ENCODE assay signal across 37 mouse cellular contexts in the genomic region with DNA sequence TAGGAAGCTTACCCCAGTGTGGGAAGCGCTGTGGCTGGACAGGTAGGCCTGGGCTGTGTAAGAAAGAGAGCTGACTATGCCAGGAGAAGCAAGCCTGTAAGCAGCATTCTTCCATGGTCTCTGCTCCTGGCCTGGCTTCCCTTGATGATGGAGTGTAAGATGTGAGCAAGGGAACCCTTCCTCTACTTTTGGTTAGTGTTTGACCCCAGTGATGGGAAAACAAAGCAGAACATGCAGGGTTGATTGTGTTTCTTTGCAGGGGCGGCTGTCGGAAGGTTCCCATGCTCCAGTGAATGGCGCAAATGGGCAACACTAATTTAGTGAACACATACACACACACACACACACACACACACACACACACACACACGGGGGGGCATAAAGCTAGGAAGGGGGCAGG. TPM values are rescaled to one million over a fixed set of nuclear protein-coding genes. Genes with fewer than 3 reads are reported as not detected.
"Had no signal": no experiment of that assay in that cellular context is flagged by ENCODE, and none has a peak within 500 bp of the region (broad histone marks: within the 10 kb centered on the region; RNA-seq: fewer than 3 reads in every experiment).

No protein-coding gene starts in this region.

- H3K9ac ChIP-seq: heart, embryonic 12.5 days; heart, embryonic 13.5 days; heart, embryonic 15.5 days; hindbrain, embryonic 12.5 days; hindbrain, embryonic 13.5 days; hindbrain, embryonic 14.5 days; hindbrain, embryonic 15.5 days; intestine, embryonic 15.5 days; kidney, embryonic 15.5 days had no signal

- ATAC-seq: hindbrain, embryonic 16.5 days; hindbrain, postnatal 0 days; inflammation-experienced regulatory T-cells, adult 6 months; intestine, embryonic 15.5 days; intestine, embryonic 16.5 days; intestine, postnatal 0 days had no signal

- DNase-seq: heart, postnatal 10 days; heart, postnatal 14 days; heart, postnatal 36 days; kidney, adult 11 months; kidney, adult 18-20 months; kidney, adult 2 months; kidney, adult 8-10 months; kidney, adult 9 months; kidney, postnatal 10 days; kidney, postnatal 14 days; kidney, postnatal 25 days; kidney, postnatal 36 days; kidney, postnatal 4 days; layer of hippocampus, adult 9-11 months; layer of hippocampus, postnatal 36 days had no signal

- H3K4me2 ChIP-seq: heart, embryonic 11.5 days; heart, embryonic 12.5 days; heart, embryonic 13.5 days; heart, embryonic 15.5 days; hindbrain, embryonic 12.5 days; hindbrain, embryonic 13.5 days; hindbrain, embryonic 14.5 days; hindbrain, embryonic 15.5 days; intestine, embryonic 15.5 days; kidney, embryonic 15.5 days had no signal

- H3K9me3 ChIP-seq: heart, embryonic 13.5 days; heart, embryonic 15.5 days; hindbrain, embryonic 10.5 days; hindbrain, embryonic 12.5 days; hindbrain, embryonic 13.5 days; hindbrain, embryonic 15.5 days; intestine, embryonic 15.5 days; kidney, embryonic 15.5 days had no signal

- H3K4me1 ChIP-seq: heart, embryonic 12.5 days; heart, embryonic 13.5 days; heart, embryonic 15.5 days; hindbrain, embryonic 12.5 days; hindbrain, embryonic 13.5 days; hindbrain, embryonic 15.5 days; intestine, embryonic 15.5 days; kidney, embryonic 15.5 days had no signal

- H3K27me3 ChIP-seq: heart, embryonic 15.5 days; hindbrain, embryonic 12.5 days; hindbrain, embryonic 13.5 days; hindbrain, embryonic 15.5 days; intestine, embryonic 15.5 days; kidney, embryonic 15.5 days had no signal

- H3K27ac ChIP-seq: heart, embryonic 13.5 days; heart, embryonic 15.5 days; hindbrain, embryonic 10.5 days; hindbrain, embryonic 12.5 days; hindbrain, embryonic 13.5 days; hindbrain, embryonic 14.5 days; hindbrain, embryonic 15.5 days; hindbrain, postnatal 0 days; intestine, embryonic 15.5 days; kidney, embryonic 15.5 days; kidney, postnatal 0 days; layer of hippocampus, adult 2 months; left cerebral cortex, adult 2 months had no signal

- H3K4me3 ChIP-seq: heart, embryonic 12.5 days; heart, embryonic 13.5 days; heart, embryonic 15.5 days; hindbrain, embryonic 10.5 days; hindbrain, embryonic 12.5 days; hindbrain, embryonic 13.5 days; hindbrain, embryonic 15.5 days; intestine, embryonic 15.5 days; kidney, embryonic 15.5 days; layer of hippocampus, adult 2 months; left cerebral cortex, adult 2 months had no signal

- H3K36me3 ChIP-seq: heart, embryonic 12.5 days; heart, embryonic 13.5 days; heart, embryonic 15.5 days; hindbrain, embryonic 10.5 days; hindbrain, embryonic 12.5 days; hindbrain, embryonic 13.5 days; hindbrain, embryonic 15.5 days; intestine, embryonic 15.5 days; kidney, embryonic 15.5 days had no signal

RNA-seq across cellular contexts. Expression of gene Plpp4, which starts 20.9 kb away (rescaled TPM):
- total RNA-seq: heart, postnatal 14 days; heart, postnatal 25 days; heart, postnatal 36 days; hematopoietic stem cell, adult 5-6 weeks had no signal
- polyA plus RNA-seq: heart, postnatal 0 days; inflammation-experienced regulatory T-cells, adult 6 months had no signal
